Mouse (Mus musculus) limb, embryonic 11.5 days (tissue): ENCODE measurements around the gene Jup. TPM values are rescaled to one million over a fixed set of nuclear protein-coding genes. Genes with fewer than 3 reads are reported as not detected.
A peak's percentile ranks its signal among the peaks of the same experiment; 100 is the strongest.

ENCODE experiments used
- ATAC-seq: fragments of 200-750 bp; cut with Nextera tagmentation; 2 replicates; pipeline ENCODE4 v1.8.0; 2017; ENCODE audit warnings: low read depth; ENCODE audit not compliant: insufficient number of reproducible peaks, low FRiP score, low TSS enrichment
- DNase-seq: peaks from one replicate; pipeline ENCODE4 v3.0.0-alpha.2; 2015; ENCODE audit warnings: low spot score
- H3K27ac ChIP-seq: fragments of 300-500 bp; sonication (generic); replicated peaks from 2 replicates; pipeline ENCODE4 v1.5.1; 2014; ENCODE audit warnings: low read depth, mild to moderate bottlenecking, low read length
- H3K27me3 ChIP-seq: fragments of 300-500 bp; sonication (generic); 2 replicates; pipeline ENCODE4 v1.6.1; 2014; ENCODE audit warnings: mild to moderate bottlenecking, low read length, mixed read lengths; ENCODE audit not compliant: control insufficient read depth, insufficient read depth
- H3K36me3 ChIP-seq: fragments of 300-500 bp; sonication (generic); 2 replicates; pipeline ENCODE4 v1.6.1; 2014; ENCODE audit warnings: mild to moderate bottlenecking, low read length, moderate library complexity, mixed read lengths; ENCODE audit not compliant: control insufficient read depth, insufficient read depth
- H3K4me1 ChIP-seq: fragments of 300-500 bp; sonication (generic); 2 replicates; pipeline ENCODE4 v1.6.1; 2014; ENCODE audit warnings: low read length, mixed read lengths; ENCODE audit not compliant: control insufficient read depth, insufficient read depth
- H3K4me2 ChIP-seq: fragments of 300-500 bp; sonication (generic); 2 replicates; pipeline ENCODE4 v1.6.1; 2014; ENCODE audit warnings: low read depth, mild to moderate bottlenecking, moderate library complexity; ENCODE audit not compliant: severe bottlenecking
- H3K4me3 ChIP-seq: fragments of 300-500 bp; sonication (generic); 2 replicates; pipeline ENCODE4 v1.5.1; 2014; ENCODE audit warnings: low read depth, low read length
- H3K9ac ChIP-seq: fragments of 300-500 bp; sonication (generic); 2 replicates; pipeline ENCODE4 v1.6.1; 2014; ENCODE audit warnings: mild to moderate bottlenecking, low read length
- H3K9me3 ChIP-seq: fragments of 300-500 bp; sonication (generic); 2 replicates; pipeline ENCODE4 v1.6.1; 2016; ENCODE audit warnings: low read length; ENCODE audit not compliant: control insufficient read depth
- WGBS: fragments of 180-500 bp; shearing (Covaris S2); extraction: QIAGEN DNeasy Blood & Tissue Kit; methylation state at CpG from one replicate; pipeline ENCODE4 v1.1.7; 2014; 5-methylcytosine and 5-hydroxymethylcytosine counted together
- polyA plus RNA-seq: library from polyadenylated mRNA; unstranded; fragments of >200 nt; fragmentation: Nextera tagmentation; extraction: Ambion mirVana; gene quantifications from 2 replicates; pipeline ENCODE4 v1.2.1, GENCODE M21; 2014

Jup gene
- polyA plus RNA-seq, 1 experiment from 2014 or later, result 29.8 TPM

DNA sequence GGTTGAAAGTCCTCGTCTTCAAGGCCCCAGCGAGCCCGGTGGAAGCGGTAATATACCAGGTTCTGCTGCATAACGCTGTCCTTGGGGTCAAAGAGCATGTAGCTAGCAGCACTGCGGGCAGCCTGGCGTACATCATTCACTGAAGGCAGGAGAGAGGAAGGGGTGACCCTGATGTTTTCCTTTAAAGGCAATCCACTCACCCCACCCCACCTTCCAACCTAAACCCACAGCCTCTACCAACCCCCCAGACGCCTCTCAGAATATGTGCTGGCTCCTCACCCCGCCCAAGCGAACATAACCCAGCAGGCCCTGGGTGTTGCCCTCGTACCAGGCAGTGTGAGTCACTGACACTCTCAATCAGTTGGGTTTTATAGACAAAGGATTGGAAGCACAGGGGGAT lies 14.2 kb upstream of the Jup start:
- no peak for ATAC-seq
- Histone ChIP-seq H3K9me3 (no peaks in the 10 kb centered on the region), H3K9ac (no peak overlapping the region), H3K4me2 (no peak overlapping the region), H3K27me3 (no peaks in the 10 kb centered on the region), H3K4me3 (no peak overlapping the region), H3K27ac (no peak overlapping the region), H3K36me3 (peaks cover 4% of the 10 kb centered on the region; the same call in 1 of the 2 replicates), H3K4me1 (peaks cover 24% of the 10 kb centered on the region)
- DNase-seq, result no peak
- 76% methylated on average over 11 of the region's 11 CpGs for WGBS

DNA sequence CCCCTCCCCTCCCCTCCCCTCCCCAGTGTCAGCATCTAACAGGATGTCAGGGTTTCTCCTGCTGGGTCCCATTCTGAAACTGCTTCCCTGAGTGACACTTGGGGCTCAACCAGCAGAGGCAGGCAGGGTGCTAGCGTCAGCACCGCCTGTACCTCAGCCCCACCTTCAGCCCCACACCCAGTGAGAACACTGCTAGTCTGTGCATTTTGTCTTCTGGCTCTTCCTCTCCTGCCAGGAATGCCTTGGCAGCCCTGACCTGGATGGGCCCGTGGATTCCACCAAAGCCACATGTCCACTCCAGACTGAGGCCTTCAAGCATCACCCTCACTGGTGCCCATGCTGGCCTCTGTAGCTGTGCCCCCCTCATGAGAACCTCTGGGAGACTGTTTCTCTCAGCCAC lies 12.1 kb upstream of the Jup start:
- Histone ChIP-seq H3K36me3 (peaks cover 4% of the 10 kb centered on the region; the same call in 1 of the 2 replicates), H3K4me1 (peaks cover 19% of the 10 kb centered on the region), H3K9ac (no peak overlapping the region), H3K27me3 (no peaks in the 10 kb centered on the region), H3K9me3 (no peaks in the 10 kb centered on the region), H3K27ac (no peak overlapping the region), H3K4me2 (no peak overlapping the region), H3K4me3 (no peak overlapping the region)
- 67% methylated on average over 3 of the region's 3 CpGs for whole genome bisulfite sequencing
- ATAC-seq (no peak), DNase-seq (no peak)

DNA sequence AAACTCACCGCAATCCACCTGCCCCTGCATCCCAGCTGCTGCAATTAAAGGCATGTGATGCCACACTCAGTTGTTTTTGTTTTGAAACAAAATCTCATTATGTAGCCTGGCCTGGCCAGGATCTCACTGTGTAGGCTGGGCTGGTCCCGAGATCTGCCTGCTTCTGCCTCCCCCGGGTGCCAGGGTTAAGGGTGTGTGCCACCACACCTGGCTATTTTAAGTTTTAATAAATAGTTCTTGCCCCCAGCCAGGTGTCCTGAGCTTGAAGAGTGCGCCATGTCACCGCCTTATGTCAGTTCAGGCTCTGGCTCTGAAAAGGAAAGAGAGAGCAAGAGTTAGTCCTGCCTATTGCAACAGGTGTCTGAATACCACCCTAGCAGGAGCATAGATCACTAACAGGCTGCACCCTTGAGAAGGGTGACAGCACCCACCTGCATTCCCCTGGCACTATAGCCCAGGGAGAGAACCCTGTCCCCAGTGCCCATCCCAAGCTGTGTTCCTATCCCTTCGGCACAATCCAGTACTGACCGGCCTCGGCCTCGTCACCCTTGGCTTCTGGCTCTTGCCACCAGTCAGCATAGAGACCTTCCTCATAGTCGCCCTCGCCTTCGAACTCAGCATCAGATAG lies 11.4 kb upstream of the Jup start:
- no peak overlapping the region for H3K9ac ChIP-seq
- 92% methylated on average over 12 of the region's 12 CpGs for WGBS
- ATAC-seq, result no peak
- no peaks in the 10 kb centered on the region for H3K27me3 ChIP-seq
- no peak overlapping the region for H3K4me2 ChIP-seq
- no peak overlapping the region for H3K4me3 ChIP-seq
- DNase-seq, result no peak
- H3K27ac ChIP-seq, result no peak overlapping the region
- H3K9me3 ChIP-seq, result no peaks in the 10 kb centered on the region
- peaks cover 4% of the 10 kb centered on the region; the same call in 1 of the 2 replicates for H3K36me3 ChIP-seq
- H3K4me1 ChIP-seq, result peaks cover 16% of the 10 kb centered on the region

DNA sequence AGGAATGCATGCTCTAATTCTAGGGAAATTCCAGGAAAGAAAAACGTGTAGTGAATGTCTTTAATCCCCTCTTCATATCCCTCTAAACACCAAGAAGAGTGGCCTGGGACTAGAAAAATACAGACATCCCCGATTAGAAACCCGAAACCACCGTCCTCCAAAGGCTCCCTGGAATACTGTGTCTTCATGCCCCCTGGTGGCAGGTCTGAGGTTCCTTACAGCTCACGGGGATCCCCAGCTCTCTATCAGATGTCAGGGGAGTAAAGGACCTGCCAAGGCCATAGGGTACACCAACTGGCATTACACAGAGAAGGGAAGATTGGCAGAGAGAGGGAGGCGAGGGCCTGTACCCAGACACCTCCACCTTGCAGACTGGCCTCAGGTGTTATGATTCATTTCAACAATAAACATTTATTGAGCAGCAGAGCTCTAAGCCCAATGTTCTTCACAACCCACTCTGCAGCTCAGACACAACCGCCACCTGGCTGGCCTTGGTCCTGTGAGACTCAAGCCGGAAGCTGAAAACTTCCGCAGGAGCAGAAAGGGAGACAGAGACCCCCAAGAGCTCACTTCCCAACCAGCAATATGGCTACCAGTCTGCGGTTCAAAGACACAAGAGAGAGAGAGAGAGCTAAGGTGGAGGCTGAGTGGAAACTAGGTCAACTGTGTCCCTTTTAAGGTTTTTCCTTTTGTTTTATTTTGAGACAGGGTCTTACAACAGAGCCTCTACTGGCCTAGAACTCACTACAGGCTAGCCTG lies 10.7 kb upstream of the Jup start:
- 42% methylated on average over 10 of the region's 10 CpGs for WGBS

DNA sequence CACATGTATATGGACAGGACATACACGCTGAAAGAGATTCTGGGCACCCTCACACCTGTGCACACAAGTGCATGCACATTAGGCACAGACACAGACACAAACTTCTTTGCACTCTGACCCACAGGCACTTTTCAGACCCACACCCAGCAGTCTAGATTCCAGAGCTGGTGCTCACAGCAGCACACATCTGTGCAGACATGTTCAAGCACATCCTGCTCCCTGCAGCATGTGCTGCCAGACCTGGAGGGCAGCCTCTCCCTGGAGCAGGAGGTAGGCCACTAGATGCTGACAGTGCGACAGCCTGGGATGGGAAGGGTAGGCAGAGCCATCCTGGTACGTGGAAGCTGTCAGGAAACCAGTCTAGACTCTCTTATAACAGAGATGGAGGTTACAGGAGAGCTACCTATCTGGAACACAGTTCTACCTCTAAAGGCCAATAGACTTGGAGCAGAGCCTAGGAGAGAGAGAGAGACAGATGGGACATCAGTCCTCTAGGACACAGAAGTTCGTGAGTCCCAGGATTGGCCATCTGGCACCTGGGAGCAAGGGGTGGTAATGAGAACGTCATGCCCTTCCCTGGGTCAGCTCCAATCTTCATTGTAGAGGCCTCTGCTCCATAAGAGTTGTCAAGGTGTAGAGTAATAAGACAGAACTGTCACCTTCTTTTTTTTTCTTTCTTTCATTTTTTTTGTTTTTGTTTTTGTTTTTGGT lies 9.6 kb upstream of the Jup start:
- ATAC-seq (no peak), DNase-seq (no peak)
- Histone ChIP-seq H3K9ac (no peak overlapping the region), H3K4me3 (no peak overlapping the region), H3K27ac (no peak overlapping the region), H3K36me3 (peaks cover 4% of the 10 kb centered on the region; the same call in 1 of the 2 replicates), H3K9me3 (no peaks in the 10 kb centered on the region), H3K4me2 (no peak overlapping the region), H3K4me1 (0 out of 2 replicates have a peak, but pooled peaks cover 3% of the 10 kb centered on the region), H3K27me3 (no peaks in the 10 kb centered on the region)
- WGBS, result 81% methylated on average over 5 of the region's 5 CpGs

More for the DNA sequence above, 10.7 kb upstream of the Jup start:
- H3K9me3 ChIP-seq, result no peaks in the 10 kb centered on the region
- no peak overlapping the region for H3K4me2 ChIP-seq
- no peak overlapping the region for H3K9ac ChIP-seq
- no peak; the same call in 1 of the 2 replicates for ATAC-seq
- DNase-seq, result peak; percentile 75
- H3K4me1 ChIP-seq, result peaks cover 9% of the 10 kb centered on the region
- H3K27me3 ChIP-seq, result no peaks in the 10 kb centered on the region
- peaks cover 4% of the 10 kb centered on the region; the same call in 1 of the 2 replicates for H3K36me3 ChIP-seq
- no peak overlapping the region for H3K4me3 ChIP-seq
- no peak overlapping the region for H3K27ac ChIP-seq

DNA sequence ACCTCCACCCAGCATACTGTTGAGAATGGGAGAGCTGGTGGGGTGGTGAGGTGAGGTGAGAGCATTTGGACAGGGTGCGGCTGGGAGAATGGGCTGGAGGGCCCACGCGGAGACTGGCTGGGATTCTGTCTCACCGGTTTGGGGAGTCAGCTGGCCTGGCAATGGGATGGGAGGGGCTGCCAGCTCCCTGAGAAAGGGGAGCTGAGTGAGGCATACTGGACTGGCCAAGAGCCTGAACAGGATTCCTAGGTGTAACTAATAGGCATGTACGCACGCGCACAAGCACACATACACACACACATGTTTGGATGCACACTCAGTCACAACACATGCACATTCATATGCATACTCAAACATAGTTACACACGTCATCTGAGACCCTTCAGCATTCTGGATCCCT lies 8.7 kb upstream of the Jup start:
- DNase-seq, result no peak
- Histone ChIP-seq H3K27ac (no peak overlapping the region), H3K36me3 (peaks cover 4% of the 10 kb centered on the region; the same call in 1 of the 2 replicates), H3K4me1 (0 out of 2 replicates have a peak, but pooled peaks cover 3% of the 10 kb centered on the region), H3K27me3 (no peaks in the 10 kb centered on the region), H3K9me3 (no peaks in the 10 kb centered on the region), H3K9ac (no peak overlapping the region), H3K4me3 (no peak overlapping the region), H3K4me2 (no peak overlapping the region)
- no peak for ATAC-seq
- WGBS, result 86% methylated on average over 8 of the region's 8 CpGs

DNA sequence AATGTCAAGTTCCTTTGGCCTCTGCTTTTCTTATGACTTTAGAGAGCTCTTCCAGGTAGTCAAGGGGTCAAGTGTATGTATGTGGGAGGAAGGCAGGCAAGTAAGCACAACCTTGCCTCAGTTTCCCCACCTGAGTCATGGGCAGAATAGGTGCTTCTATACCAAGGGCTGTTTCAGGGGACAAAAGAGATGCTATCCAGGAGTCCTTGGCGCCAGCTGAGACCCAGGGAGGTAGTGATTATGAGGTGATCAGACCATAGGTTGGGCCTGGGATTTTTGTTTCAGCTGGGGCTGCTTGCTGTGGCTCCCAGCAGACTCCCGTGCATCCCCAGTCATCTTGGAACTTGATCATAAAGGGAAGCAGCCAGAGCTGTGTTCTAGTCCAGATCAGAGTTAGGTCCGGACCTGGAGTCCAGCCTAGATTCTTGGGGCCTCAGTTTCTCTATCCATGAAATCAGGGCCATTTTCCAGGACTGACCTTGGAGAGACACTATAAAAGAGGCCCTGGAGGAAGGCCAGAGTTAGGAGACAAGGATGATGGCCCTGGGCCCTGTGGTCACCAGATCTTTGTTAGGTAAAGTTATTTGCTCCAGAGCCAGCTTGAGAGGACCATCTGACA lies 7.0 kb upstream of the Jup start:
- Histone ChIP-seq H3K4me2 (no peak overlapping the region), H3K4me3 (no peak overlapping the region), H3K4me1 (no peaks in the 10 kb centered on the region), H3K27ac (no peak overlapping the region), H3K9ac (no peak overlapping the region), H3K36me3 (peaks cover 4% of the 10 kb centered on the region; the same call in 1 of the 2 replicates), H3K9me3 (no peaks in the 10 kb centered on the region), H3K27me3 (no peaks in the 10 kb centered on the region)
- ATAC-seq, result no peak
- 87% methylated on average over 3 of the region's 3 CpGs for WGBS
- DNase-seq, result no peak
